Mouse (Mus musculus): Measurements from ENCODE around the gene Btbd35f23. TPM values are rescaled to one million over a fixed set of nuclear protein-coding genes. Genes with fewer than 3 reads are reported as not detected.
"Not testable (repeated sequence)": the region's sequence is repeated elsewhere in the genome, so short reads cannot be mapped to it uniquely, and the experiment has no call there.

Btbd35f23 gene
- 1.0 TPM in 2 replicates for polyA plus RNA-seq (2012; rRNA removed)

DNA sequence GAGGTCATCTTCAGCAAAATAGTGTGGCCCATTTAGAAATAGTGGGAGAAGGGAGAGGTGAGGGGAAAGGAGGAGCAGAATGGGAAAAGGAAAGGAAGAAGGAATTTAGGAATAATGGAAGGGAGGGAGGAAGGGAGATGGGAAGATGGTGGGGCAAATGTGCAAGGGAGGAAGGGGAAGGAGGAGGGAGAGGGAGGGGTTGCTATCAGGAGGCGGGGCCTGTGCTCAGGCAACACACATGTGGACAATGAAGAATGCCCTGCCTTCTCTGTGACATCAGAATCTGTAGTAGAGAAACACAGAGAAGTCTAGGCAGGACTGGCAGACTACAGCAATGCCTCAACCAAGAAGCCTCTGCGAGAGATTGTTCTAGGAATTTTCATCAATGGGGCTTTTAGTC, at the start of gene Btbd35f23:
Gene Btbd35f23 (plus strand): TSS at position 301 of the 400 bp plus-strand sequence.
- H3K27me3 ChIP-seq (ENCODE audit: control insufficient read depth, insufficient read depth, low read length); H3K27ac ChIP-seq (ENCODE audit: control insufficient read depth, insufficient read depth, low read depth, low read length); H3K36me3 ChIP-seq (ENCODE audit: control insufficient read depth, insufficient read depth, low read length); H3K4me1 ChIP-seq (ENCODE audit: control insufficient read depth, insufficient read depth, low read length); H3K4me3 ChIP-seq (ENCODE audit: control insufficient read depth, low read depth, low read length): not testable (repeated sequence)

Other genes starting within 250 kb of the Btbd35f23 start
- gene Btbd35f24, start 119.0 kb downstream of the Btbd35f23 start, polyA plus RNA-seq (2012; rRNA removed) = 1.8 and 2.1 TPM in 2 replicates

All from testis, adult 2 months (tissue).